Mouse (Mus musculus): ENCODE measurements around the gene Asic4. TPM values are rescaled to one million over a fixed set of nuclear protein-coding genes. Genes with fewer than 3 reads are reported as not detected.

Gene Asic4
- polyA plus RNA-seq, 1 experiment from 2014 or later, result 0.65 TPM

DNA sequence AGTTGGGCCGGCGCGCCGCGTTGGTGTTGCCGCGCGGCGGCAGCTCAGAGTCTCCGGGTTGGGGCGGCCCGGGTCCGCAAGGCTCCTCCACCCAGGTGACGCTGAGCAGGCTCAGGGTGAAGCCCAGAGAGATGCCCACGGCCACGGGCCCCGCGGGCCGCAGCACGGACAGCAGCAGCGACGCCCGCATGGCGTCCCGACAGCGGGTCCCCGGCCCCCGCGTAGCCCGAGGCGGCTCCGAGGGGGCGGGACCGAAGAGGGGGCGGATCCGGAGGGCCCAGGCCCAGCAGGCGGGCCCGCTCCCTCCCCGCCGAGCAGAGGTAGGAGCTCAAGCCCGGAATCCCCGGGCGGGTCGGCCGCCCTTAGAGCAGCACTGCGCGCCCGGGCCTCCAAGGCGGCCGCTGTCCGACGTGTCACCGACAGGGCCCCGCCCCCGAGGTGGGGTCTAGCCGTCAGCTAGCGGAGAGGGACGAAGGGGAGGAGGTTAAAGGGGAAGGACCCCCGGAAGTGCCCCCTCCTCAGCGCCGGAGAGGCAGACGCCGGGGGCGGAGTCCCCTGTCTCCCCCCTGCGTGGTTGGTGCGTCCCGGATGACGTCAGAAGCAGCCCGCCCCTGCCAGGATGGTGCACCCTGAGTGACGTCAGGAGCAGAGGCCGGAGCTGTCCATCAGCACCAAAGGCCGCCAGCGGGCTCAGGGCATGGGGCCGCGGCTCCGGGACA, 28.8 kb downstream of the Asic4 start, which contains the start of the genes Chpf and Tmem198:
TSS of gene Chpf (minus strand) at position 392 of the 719 bp plus-strand sequence.
TSS of gene Tmem198 (plus strand) at position 617 of the 719 bp plus-strand sequence.
- Histone ChIP-seq H3K9me3 (no peaks in the 10 kb centered on the region), H3K36me3 (peaks cover 27% of the 10 kb centered on the region), H3K27me3 (peaks cover 49% of the 10 kb centered on the region), H3K9ac (peak within 1 kb of the TSS; percentile 81), H3K4me1 (peaks cover 32% of the 10 kb centered on the region), H3K4me2 (replicated peaks) (peak within 1 kb of the TSS; percentile 79), H3K4me3 (peak within 1 kb of the TSS; percentile 84), H3K27ac (peak within 1 kb of the TSS; percentile 63; the same call in 1 of the 2 replicates)
- ATAC-seq (ENCODE audit: low FRiP score, low read depth), result peak; percentile 91
- under 1% methylated on average over 74 of the region's 76 CpGs for WGBS

DNA sequence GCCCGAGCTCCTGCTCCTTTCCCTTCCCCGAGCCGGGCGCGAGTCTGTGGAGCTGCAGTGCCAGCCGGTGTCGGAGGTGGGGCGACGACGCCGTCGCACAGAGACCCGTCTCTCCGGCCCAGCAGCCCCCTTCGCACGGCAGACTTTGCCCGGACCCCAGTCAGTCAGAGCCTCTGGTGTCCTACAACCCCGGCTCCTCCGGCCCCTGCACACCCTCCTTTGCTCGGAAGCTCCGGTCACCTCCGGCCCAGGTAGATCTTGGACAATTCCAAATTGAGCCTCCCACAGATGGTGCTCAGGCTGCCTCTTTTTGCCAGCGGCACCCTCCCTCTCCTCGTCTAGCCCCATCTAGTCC, 29.4 kb downstream of the Asic4 start:
- Histone ChIP-seq H3K27me3 (peaks cover 55% of the 10 kb centered on the region), H3K4me2 (replicated peaks) (peak overlapping the region; percentile 79), H3K9me3 (no peaks in the 10 kb centered on the region), H3K36me3 (peaks cover 21% of the 10 kb centered on the region), H3K4me1 (peaks cover 27% of the 10 kb centered on the region), H3K27ac (no peak overlapping the region), H3K4me3 (peak overlapping the region; percentile 84), H3K9ac (no peak overlapping the region)
- under 1% methylated on average over 24 of the region's 24 CpGs for WGBS
- ATAC-seq (ENCODE audit: low FRiP score, low read depth), result no peak; the same call in 1 of the 2 replicates

DNA sequence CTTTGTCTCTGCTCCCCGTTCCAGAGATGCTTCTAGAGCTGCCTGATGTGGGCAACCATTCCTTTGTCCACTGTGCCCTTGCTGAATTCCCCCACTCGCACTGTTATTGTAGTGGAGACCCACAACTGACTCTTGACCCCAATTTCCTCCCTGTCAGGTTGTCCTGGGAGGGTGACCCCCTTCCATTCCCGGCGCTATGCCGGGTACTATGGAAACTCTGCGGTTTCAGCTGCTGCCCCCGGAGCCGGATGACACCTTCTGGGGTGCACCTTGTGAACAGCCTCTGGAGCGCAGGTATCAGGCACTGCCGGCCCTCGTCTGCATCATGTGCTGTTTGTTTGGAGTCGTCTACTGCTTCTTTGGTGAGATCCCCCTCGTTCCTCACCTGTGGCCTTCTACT, 29.8 kb downstream of the Asic4 start:
- H3K9me3 ChIP-seq, result no peaks in the 10 kb centered on the region
- 21% methylated on average over 13 of the region's 13 CpGs for WGBS
- peaks cover 23% of the 10 kb centered on the region for H3K4me1 ChIP-seq
- peaks cover 59% of the 10 kb centered on the region for H3K27me3 ChIP-seq
- peak overlapping the region; percentile 84 for H3K4me3 ChIP-seq
- H3K9ac ChIP-seq, result no peak overlapping the region
- H3K4me2 ChIP-seq (replicated peaks), result peak overlapping the region; percentile 79
- no peak for ATAC-seq (ENCODE audit: low FRiP score, low read depth)
- peaks cover 17% of the 10 kb centered on the region for H3K36me3 ChIP-seq
- no peak overlapping the region for H3K27ac ChIP-seq

DNA sequence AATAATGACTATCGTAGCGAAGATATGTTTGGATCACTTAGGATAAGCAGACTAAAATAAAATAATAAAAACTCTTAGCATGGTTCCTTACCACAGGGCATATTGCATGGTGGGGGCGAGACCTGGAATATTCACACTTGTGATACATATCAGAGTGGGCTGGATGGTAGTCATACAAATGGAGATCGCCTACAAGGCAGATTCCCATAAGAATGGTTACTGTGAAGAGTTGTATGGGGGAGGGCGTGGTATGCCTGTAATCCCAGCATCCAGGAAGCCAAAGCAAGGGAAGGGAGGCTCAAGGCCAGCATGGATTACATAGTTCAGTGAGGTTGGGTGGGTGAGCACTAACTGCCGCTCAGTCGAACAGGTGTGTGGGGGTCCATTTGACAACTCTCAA, 30.5 kb downstream of the Asic4 start:
- no peak for ATAC-seq (ENCODE audit: low FRiP score, low read depth)
- Histone ChIP-seq H3K36me3 (peaks cover 10% of the 10 kb centered on the region), H3K4me2 (replicated peaks) (no peak overlapping the region), H3K4me1 (peaks cover 23% of the 10 kb centered on the region), H3K9ac (no peak overlapping the region), H3K27me3 (peaks cover 66% of the 10 kb centered on the region), H3K9me3 (no peaks in the 10 kb centered on the region), H3K27ac (no peak overlapping the region), H3K4me3 (no peak overlapping the region)
- WGBS, result 80% methylated on average over 7 of the region's 7 CpGs

DNA sequence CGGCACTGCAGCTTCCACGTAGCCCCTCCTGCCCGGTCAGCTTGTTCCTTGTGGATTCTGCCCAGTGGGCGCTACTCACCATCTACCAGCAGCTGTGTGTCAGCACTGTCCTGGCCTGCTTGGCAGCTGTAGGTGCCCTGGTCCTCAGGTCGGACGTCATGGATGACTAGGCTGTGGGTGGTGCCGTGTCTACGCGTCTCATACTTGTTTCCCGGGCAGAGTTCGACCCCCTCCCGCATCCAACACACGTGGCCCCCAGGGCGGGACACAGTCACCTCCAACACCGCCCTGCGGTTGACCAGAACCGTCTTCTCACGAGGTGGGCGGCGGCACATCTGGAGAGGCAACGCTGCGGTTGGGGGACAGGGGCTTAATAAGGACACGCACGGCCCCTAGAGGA, 36.3 kb downstream of the Asic4 start:
- Histone ChIP-seq H3K27me3 (peaks cover 82% of the 10 kb centered on the region), H3K9me3 (no peaks in the 10 kb centered on the region), H3K4me1 (peaks cover 14% of the 10 kb centered on the region), H3K4me2 (replicated peaks) (peak overlapping the region; percentile 81), H3K36me3 (peaks cover 32% of the 10 kb centered on the region), H3K9ac (no peak overlapping the region), H3K27ac (no peak overlapping the region), H3K4me3 (peak overlapping the region; percentile 59)
- no peak for ATAC-seq (ENCODE audit: low FRiP score, low read depth)
- WGBS, result 9% methylated on average over 24 of the region's 24 CpGs

DNA sequence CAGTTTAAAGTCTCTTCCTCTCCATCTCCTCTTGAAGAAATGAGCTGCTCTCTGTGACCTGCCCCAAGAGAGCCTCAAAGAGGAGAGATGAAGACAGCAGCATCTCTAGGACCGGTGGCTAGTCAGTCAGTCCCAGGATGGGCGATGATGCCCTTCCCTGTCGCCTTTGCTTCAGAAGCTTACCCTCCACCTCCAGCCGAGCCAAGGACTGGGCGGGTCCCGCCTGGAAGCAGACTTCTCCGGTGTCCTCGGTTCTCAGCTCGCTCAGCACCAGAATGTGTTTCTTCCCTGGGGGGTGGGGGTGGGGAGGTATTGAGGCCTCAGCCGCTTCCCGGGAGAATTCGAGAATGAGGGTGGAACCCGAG, 36.8 kb downstream of the Asic4 start:
- Histone ChIP-seq H3K4me1 (peaks cover 14% of the 10 kb centered on the region), H3K27me3 (peaks cover 79% of the 10 kb centered on the region), H3K27ac (no peak overlapping the region), H3K36me3 (peaks cover 36% of the 10 kb centered on the region), H3K4me3 (peak overlapping the region; percentile 59), H3K9ac (peak overlapping the region; percentile 63), H3K4me2 (replicated peaks) (peak overlapping the region; percentile 81), H3K9me3 (no peaks in the 10 kb centered on the region)
- under 1% methylated on average over 13 of the region's 13 CpGs for WGBS
- 0 out of 2 replicates have a peak, but pooled peaks have one; percentile 12 for ATAC-seq (ENCODE audit: low FRiP score, low read depth)

DNA sequence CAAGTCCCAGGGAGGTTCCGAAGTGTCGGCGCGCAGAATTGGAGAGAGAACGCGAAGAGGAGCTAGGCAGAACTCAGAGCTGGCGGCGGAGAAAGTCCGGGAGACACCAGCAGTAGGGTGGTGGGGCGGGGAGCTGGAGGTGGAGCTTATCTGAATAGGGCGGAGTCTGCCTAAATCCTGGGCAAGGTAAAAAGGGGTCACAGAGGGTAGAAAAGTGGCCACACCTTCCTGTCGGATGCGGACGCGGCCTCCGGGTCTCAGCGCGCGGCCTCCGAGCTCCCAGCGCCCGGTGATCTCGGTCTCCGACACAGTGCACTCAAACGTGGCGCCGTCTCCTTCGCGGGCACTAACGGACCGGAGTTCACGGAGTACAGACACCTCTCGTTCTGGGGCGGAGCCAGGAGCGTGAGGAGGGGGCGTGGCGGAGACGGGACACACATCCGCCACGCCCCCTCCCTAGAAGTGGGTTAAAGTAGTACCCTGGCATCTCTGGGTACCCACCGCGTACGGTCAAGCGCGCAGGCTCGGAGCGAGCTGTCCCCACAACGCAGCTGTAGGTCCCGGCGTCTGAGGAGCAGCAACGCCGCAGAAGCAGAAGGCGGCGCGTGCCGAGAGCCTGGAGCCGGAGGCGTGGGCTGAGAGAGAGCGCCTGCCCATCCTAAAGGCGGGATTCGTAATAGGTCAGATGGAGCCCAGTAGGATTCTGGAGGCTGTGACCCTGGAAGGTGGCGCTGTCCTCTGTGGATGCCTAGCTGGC, 37.3 kb downstream of the Asic4 start:
- peaks cover 14% of the 10 kb centered on the region for H3K4me1 ChIP-seq
- H3K9me3 ChIP-seq, result no peaks in the 10 kb centered on the region
- WGBS, result under 1% methylated on average over 62 of the region's 62 CpGs
- ATAC-seq (ENCODE audit: low FRiP score, low read depth), result peak; percentile 69
- H3K36me3 ChIP-seq, result peaks cover 42% of the 10 kb centered on the region
- H3K27me3 ChIP-seq, result peaks cover 75% of the 10 kb centered on the region
- peak overlapping the region; percentile 59 for H3K4me3 ChIP-seq
- H3K27ac ChIP-seq, result no peak overlapping the region
- peak overlapping the region; percentile 63 for H3K9ac ChIP-seq
- H3K4me2 ChIP-seq (replicated peaks), result peak overlapping the region; percentile 81

DNA sequence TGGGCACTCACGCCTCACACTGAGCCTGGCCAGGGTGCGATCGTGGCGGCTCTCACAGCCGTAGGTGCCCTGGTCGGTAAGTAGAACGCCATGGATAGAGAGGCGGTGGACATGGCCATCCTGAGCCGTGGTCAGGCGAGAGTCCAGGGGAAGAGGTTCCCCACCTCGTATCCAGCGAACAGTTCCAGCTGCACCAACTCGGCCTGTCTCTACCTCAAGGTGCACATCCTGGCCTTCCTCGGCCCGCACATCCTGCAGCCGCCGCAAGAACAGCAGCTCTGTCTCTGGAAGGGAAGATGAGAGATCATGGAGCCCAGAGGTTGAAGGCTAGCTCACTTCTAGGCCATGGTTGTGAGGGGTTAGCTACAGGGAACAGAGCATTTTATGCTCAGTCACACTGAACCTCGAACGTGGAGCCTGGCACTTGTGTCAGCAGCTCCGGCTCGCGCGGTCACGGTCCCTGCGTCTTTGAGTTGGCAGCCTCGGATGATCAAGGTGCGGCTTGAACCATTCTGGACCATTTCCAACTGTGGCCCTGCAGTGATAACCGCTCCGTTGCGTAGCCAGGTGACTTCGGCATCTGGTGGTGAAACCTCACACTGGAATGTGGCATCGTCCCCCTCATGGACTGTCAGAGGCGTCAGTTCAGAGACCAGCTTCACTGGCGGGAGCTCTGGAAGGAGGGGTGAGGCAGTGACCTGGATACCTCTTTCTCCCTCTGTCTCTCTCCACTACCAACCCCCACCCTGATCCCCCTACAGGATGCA, 40.7 kb downstream of the Asic4 start:
- no peak overlapping the region for H3K9ac ChIP-seq
- no peak overlapping the region; the same call in 1 of the 2 replicates for H3K27ac ChIP-seq
- H3K4me2 ChIP-seq (replicated peaks), result no peak overlapping the region
- no peak for ATAC-seq (ENCODE audit: low FRiP score, low read depth)
- H3K4me3 ChIP-seq, result no peak overlapping the region
- H3K4me1 ChIP-seq, result peaks cover 17% of the 10 kb centered on the region
- H3K9me3 ChIP-seq, result no peaks in the 10 kb centered on the region
- H3K27me3 ChIP-seq, result peaks cover 41% of the 10 kb centered on the region
- peaks cover 61% of the 10 kb centered on the region for H3K36me3 ChIP-seq
- WGBS, result 84% methylated on average over 34 of the region's 34 CpGs

DNA sequence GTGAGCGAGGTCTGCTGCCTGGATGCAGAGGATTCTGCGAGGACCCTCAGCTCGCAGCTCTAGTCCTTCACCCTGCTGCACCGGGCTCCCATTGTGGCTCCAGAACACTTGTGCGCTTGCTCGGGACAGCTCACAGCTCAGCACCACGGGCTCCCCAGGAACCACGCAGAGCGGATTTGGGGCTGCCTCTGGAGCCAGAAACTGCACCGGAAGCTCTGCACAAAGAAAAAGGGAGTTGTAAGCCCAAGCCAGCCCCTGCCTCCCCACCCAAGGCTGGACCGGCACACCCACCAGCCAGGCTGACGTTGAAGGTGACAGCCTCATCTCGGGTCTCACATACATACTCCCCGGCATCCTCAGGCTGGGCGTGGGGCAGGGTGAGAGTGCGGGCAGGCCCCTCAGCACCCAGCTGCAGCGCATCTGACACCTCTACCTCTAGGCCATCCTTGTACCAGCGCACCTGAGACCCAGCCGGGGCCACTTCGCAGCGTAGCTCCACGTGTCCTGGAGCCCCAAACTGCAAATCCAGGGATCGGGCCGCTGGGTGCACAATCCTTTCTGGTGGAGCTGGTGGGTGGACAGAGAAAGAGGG, 42.4 kb downstream of the Asic4 start:
- Histone ChIP-seq H3K27me3 (peaks cover 28% of the 10 kb centered on the region), H3K36me3 (peaks cover 78% of the 10 kb centered on the region), H3K4me2 (replicated peaks) (no peak overlapping the region), H3K9ac (no peak overlapping the region), H3K9me3 (no peaks in the 10 kb centered on the region), H3K4me3 (no peak overlapping the region), H3K4me1 (peaks cover 15% of the 10 kb centered on the region), H3K27ac (no peak overlapping the region)
- 47% methylated on average over 24 of the region's 24 CpGs for WGBS
- no peak for ATAC-seq (ENCODE audit: low FRiP score, low read depth)

DNA sequence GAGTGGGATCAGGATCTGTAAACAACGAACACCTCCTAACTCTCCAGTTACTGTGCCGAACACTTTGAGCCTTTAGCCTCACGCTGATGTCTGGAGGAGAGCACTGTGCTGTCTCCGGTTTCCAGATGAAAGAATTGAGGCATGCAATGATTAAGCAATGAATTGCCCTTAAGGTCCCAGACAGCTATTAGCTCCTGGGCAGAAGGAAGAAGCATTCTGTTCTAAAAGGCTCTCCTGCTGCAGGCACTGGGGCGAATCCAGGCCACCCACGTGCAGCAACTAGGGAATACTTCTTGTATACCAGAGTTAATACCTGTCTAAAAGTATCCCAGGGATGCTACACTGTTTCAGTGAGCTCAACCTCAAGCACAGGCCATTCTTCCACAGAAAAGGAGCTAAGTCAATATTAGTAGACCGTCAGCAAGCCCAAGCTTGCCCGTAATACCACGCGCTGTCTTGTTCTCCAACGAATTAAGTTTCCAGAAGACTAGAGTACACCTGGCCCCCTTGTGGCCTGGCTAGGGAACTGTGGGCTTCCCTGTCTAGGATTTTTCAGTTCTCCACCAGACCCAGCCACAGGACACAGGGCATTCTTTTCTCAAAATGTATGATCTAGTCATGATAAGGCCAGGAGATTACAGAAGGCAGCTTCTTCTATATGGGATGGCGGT, 44.8 kb downstream of the Asic4 start:
- Histone ChIP-seq H3K4me2 (replicated peaks) (no peak overlapping the region), H3K27ac (no peak overlapping the region), H3K9ac (no peak overlapping the region), H3K4me1 (peaks cover 10% of the 10 kb centered on the region), H3K27me3 (peaks cover 7% of the 10 kb centered on the region; the same call in 1 of the 2 replicates), H3K9me3 (no peaks in the 10 kb centered on the region), H3K4me3 (no peak overlapping the region), H3K36me3 (peaks cover 86% of the 10 kb centered on the region)
- WGBS, result 39% methylated on average over 12 of the region's 12 CpGs
- ATAC-seq (ENCODE audit: low FRiP score, low read depth), result no peak

DNA sequence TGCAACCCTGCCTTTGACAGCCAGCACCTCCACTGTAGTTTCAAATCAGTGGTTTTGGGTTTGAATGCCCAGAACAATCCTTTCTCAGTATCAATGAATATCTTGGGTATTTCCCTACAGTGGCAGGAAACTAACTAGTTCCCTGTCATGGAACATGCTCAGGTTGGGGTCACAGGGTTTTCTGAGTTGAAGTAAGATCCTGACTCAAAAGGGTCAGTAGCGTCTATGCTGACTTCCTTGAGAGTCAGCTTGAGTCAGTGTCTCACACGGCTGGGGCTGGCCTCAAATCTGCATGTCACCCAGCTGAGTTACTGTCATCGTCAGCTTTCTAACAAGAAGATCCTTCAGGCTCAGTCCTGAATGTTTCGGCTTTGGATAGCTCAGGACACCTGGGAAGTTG, 48.7 kb downstream of the Asic4 start:
- H3K27ac ChIP-seq, result no peak overlapping the region
- peaks cover 22% of the 10 kb centered on the region for H3K4me1 ChIP-seq
- ATAC-seq (ENCODE audit: low FRiP score, low read depth), result no peak
- WGBS, result 85% methylated on average over 4 of the region's 4 CpGs
- H3K9ac ChIP-seq, result no peak overlapping the region
- no peak overlapping the region for H3K4me2 ChIP-seq (replicated peaks)
- no peak overlapping the region for H3K4me3 ChIP-seq
- H3K9me3 ChIP-seq, result no peaks in the 10 kb centered on the region
- H3K27me3 ChIP-seq, result no peaks in the 10 kb centered on the region
- H3K36me3 ChIP-seq, result peaks cover 85% of the 10 kb centered on the region
